Mouse (Mus musculus): ENCODE results near the gene Acadl. TPM values are rescaled to one million over a fixed set of nuclear protein-coding genes. Genes with fewer than 3 reads are reported as not detected.
A peak's percentile ranks its signal among the peaks of the same experiment; 100 is the strongest.

Acadl gene
- 1,000 to 10,000 TPM; 1,047 to 1,088 TPM for total RNA-seq (2021)

- DNase-seq (ENCODE audit: low spot score) = peak; percentile 85
- intact Hi-C loops (cut with DNase I) = loop anchor here (2.0 kb wide), 2 partner anchors 24 to 44 kb away; no protein-coding TSS in a partner anchor
Observed at GRCm38 (mm10) chr1:66862712-66863511, at the start of gene Acadl. Gene Acadl (minus strand): TSS chr1:66863277.

GRCm38 (mm10) chr1:66912305-66912704 lies 49.2 kb upstream of the Acadl start:
- intact Hi-C loops (cut with DNase I) = no loop called here
- DNase-seq (ENCODE audit: low spot score) = no peak

GRCm38 (mm10) chr1:66902566-66902965 lies 39.5 kb upstream of the Acadl start:
- intact Hi-C loops (cut with DNase I) = no loop called here

GRCm38 (mm10) chr1:66900946-66901345 lies 37.9 kb upstream of the Acadl start:
- no peak for DNase-seq (ENCODE audit: low spot score)
- intact Hi-C loops (cut with DNase I) = no loop called here

More at GRCm38 (mm10) chr1:66902566-66902965, 39.5 kb upstream of the Acadl start:
- DNase-seq (ENCODE audit: low spot score) = no peak

- intact Hi-C loops (cut with DNase I) = loop anchor here (5.0 kb wide), 1 partner anchor 44 kb away; no protein-coding TSS in a partner anchor
- no peak for DNase-seq (ENCODE audit: low spot score)
Observed at GRCm38 (mm10) chr1:66898261-66898660, 35.2 kb upstream of the Acadl start.

GRCm38 (mm10) chr1:66896556-66896955 lies 33.5 kb upstream of the Acadl start:
- no peak for DNase-seq (ENCODE audit: low spot score)
- intact Hi-C loops (cut with DNase I) = loop anchor here (1.0 to 5.0 kb wide), 2 partner anchors 46 to 96 kb away; no protein-coding TSS in a partner anchor

GRCm38 (mm10) chr1:66896125-66896524 lies 33.0 kb upstream of the Acadl start:
- intact Hi-C loops (cut with DNase I) = loop anchor here (1.0 to 5.0 kb wide), 2 partner anchors 46 to 96 kb away; no protein-coding TSS in a partner anchor
- DNase-seq (ENCODE audit: low spot score) = no peak

GRCm38 (mm10) chr1:66895837-66896118 lies 32.7 kb upstream of the Acadl start:
- intact Hi-C loops (cut with DNase I) = loop anchor here (1.0 to 5.0 kb wide), 2 partner anchors 47 to 97 kb away; no protein-coding TSS in a partner anchor
- DNase-seq (ENCODE audit: low spot score) = no peak

GRCm38 (mm10) chr1:66895093-66895836 lies 32.2 kb upstream of the Acadl start:
- intact Hi-C loops (cut with DNase I) = loop anchor here (5.0 kb wide), 1 partner anchor 47 kb away; no protein-coding TSS in a partner anchor
- no peak for DNase-seq (ENCODE audit: low spot score)

GRCm38 (mm10) chr1:66887175-66887574 lies 24.1 kb upstream of the Acadl start:
- intact Hi-C loops (cut with DNase I) = no loop called here
- DNase-seq (ENCODE audit: low spot score) = no peak

- intact Hi-C loops (cut with DNase I) = no loop called here
- no peak for DNase-seq (ENCODE audit: low spot score)
Observed at GRCm38 (mm10) chr1:66880217-66880616, 17.1 kb upstream of the Acadl start.

- DNase-seq (ENCODE audit: low spot score) = no peak
- intact Hi-C loops (cut with DNase I) = no loop called here
Observed at GRCm38 (mm10) chr1:66874740-66875139, 11.7 kb upstream of the Acadl start.

- DNase-seq (ENCODE audit: low spot score) = peak; percentile 8
- intact Hi-C loops (cut with DNase I) = no loop called here
Observed at GRCm38 (mm10) chr1:66871591-66871990, 8.5 kb upstream of the Acadl start.

GRCm38 (mm10) chr1:66865633-66866032 lies 2.6 kb upstream of the Acadl start:
- intact Hi-C loops (cut with DNase I) = no loop called here
- no peak for DNase-seq (ENCODE audit: low spot score)

- intact Hi-C loops (cut with DNase I) = loop anchor here (2.0 kb wide), 2 partner anchors 25 to 45 kb away; no protein-coding TSS in a partner anchor
- no peak for DNase-seq (ENCODE audit: low spot score)
Observed at GRCm38 (mm10) chr1:66863741-66864495, 841 bp upstream of the Acadl start.

GRCm38 (mm10) chr1:66861764-66862672 lies 1.1 kb downstream of the Acadl start:
- intact Hi-C loops (cut with DNase I) = loop anchor here (2.0 kb wide), 2 partner anchors 23 to 43 kb away; no protein-coding TSS in a partner anchor

GRCm38 (mm10) chr1:66847506-66847905 lies 15.6 kb downstream of the Acadl start:
- intact Hi-C loops (cut with DNase I) = loop anchor here (5.0 kb wide), 1 partner anchor 45 kb away; no protein-coding TSS in a partner anchor
- DNase-seq (ENCODE audit: low spot score) = no peak

More at GRCm38 (mm10) chr1:66861764-66862672, 1.1 kb downstream of the Acadl start:
- DNase-seq (ENCODE audit: low spot score) = no peak

GRCm38 (mm10) chr1:66845690-66846318 lies 17.3 kb downstream of the Acadl start:
- DNase-seq (ENCODE audit: low spot score) = no peak
- intact Hi-C loops (cut with DNase I) = loop anchor here (5.0 kb wide), 1 partner anchor 46 kb away; no protein-coding TSS in a partner anchor

Data from heart, postnatal 25 days (tissue).